Mouse (Mus musculus) cortical plate, adult 2 months (tissue): ENCODE data around the gene Elp5. TPM values are rescaled to one million over a fixed set of nuclear protein-coding genes. Genes with fewer than 3 reads are reported as not detected.
"Not testable (repeated sequence)": the region's sequence is repeated elsewhere in the genome, so short reads cannot be mapped to it uniquely, and the experiment has no call there.

ENCODE experiments used
- H3K27ac ChIP-seq: fragments of 200-500 bp; 2 replicates; pipeline ENCODE4 v1.5.1; 2012; ENCODE audit warnings: low read length, control low read depth, inconsistent platforms; ENCODE audit not compliant: insufficient read depth
- H3K4me1 ChIP-seq: fragments of 200-500 bp; 2 replicates; pipeline ENCODE4 v1.6.1; 2011; ENCODE audit warnings: low read length; ENCODE audit not compliant: control insufficient read depth, insufficient read depth
- H3K4me3 ChIP-seq: fragments of 200-500 bp; 2 replicates; pipeline ENCODE4 v1.5.1; 2011; ENCODE audit warnings: mild to moderate bottlenecking, low read length, control low read depth; ENCODE audit not compliant: insufficient read depth
- CTCF ChIP-seq: fragments of 200-500 bp; IDR thresholded peaks from 2 replicates; pipeline ENCODE4 v1.5.1; 2011; ENCODE audit warnings: mild to moderate bottlenecking, control low read depth, low read length; ENCODE audit not compliant: insufficient read depth; ENCODE audit errors: extremely low read depth
- POLR2A ChIP-seq: fragments of 200-500 bp; IDR thresholded peaks from 2 replicates; pipeline ENCODE4 v1.6.1; 2011; ENCODE audit warnings: mild to moderate bottlenecking, low read length, control low read depth; ENCODE audit not compliant: insufficient read depth; ENCODE audit errors: extremely low read depth
- polyA plus RNA-seq: library from polyadenylated mRNA; depleted of rRNA; stranded (reverse); fragments of >200 nt; gene quantifications from 2 replicates; pipeline ENCODE4 v1.2.3, GENCODE M21; 2012

Gene Elp5
- polyA plus RNA-seq, 1 experiment: 121 TPM

- Histone ChIP-seq H3K4me1 (no peaks in the 10 kb centered on the region), H3K4me3 (no peak overlapping the region), H3K27ac (no peak overlapping the region)
- TF ChIP-seq POLR2A (no peak), CTCF (no peak)
These were observed 16.9 kb downstream of the Elp5 start for GRCm38 (mm10) chr11:69965271-69966005.

DNA sequence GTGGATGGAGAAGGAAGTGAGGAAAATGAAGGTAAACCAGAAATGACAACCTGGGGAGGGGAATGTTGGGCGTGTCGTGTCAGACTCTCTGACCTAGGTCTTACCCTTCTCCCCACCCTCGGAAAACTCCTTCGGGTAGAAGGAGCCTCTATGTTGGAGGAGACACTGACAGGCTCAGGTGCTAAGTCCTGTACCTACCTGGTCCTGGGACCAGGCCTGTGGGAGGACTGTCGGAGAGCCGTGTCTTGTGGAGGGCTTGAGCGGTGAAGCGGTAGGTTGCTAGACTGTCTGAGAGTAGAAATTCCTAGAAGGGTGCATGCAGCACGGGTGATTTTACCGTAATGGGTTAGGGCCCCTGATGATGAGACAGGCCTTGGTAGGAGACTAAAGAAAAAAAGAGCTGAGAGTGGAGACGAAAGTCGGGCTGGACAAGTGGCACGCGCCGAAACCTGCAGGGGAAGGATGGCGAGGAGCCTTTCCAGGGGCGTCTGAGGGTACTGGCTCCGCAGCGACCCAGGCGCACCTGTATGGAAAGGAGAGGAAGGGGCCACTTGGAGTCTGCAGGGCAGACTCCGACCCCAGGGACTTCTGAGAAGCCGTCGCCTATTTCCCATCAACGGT is 17.6 kb downstream of the Elp5 start, which contains the start of gene Cldn7:
TSS of gene Cldn7 (plus strand) at position 130 of the 621 bp plus-strand sequence.
- no peak within 1 kb of the TSS for H3K27ac ChIP-seq
- no peak for TF ChIP-seq POLR2A
- no peak for TF ChIP-seq CTCF
- H3K4me3 ChIP-seq: no peak within 1 kb of the TSS
- H3K4me1 ChIP-seq: no peaks in the 10 kb centered on the region

GRCm38 (mm10) chr11:69961841-69962240 is 20.5 kb downstream of the Elp5 start:
- no peaks in the 10 kb centered on the region for H3K4me1 ChIP-seq
- H3K27ac ChIP-seq: no peak overlapping the region
- H3K4me3 ChIP-seq: no peak overlapping the region
- no peak for TF ChIP-seq POLR2A
- no peak for TF ChIP-seq CTCF

GRCm38 (mm10) chr11:69960616-69961015 is 21.7 kb downstream of the Elp5 start:
- Histone ChIP-seq H3K4me1 (no peaks in the 10 kb centered on the region), H3K4me3 (no peak overlapping the region), H3K27ac (no peak overlapping the region)
- TF ChIP-seq POLR2A: no peak
- no peak for TF ChIP-seq CTCF

GRCm38 (mm10) chr11:69956218-69956617 is 26.1 kb downstream of the Elp5 start:
- Histone ChIP-seq H3K4me3 (no peak overlapping the region), H3K4me1 (no peaks in the 10 kb centered on the region), H3K27ac (no peak overlapping the region)
- TF ChIP-seq POLR2A: no peak
- no peak for TF ChIP-seq CTCF

GRCm38 (mm10) chr11:69955618-69956017 is 26.7 kb downstream of the Elp5 start:
- H3K4me1 ChIP-seq, H3K4me3 ChIP-seq, H3K27ac ChIP-seq: not testable (repeated sequence)

DNA sequence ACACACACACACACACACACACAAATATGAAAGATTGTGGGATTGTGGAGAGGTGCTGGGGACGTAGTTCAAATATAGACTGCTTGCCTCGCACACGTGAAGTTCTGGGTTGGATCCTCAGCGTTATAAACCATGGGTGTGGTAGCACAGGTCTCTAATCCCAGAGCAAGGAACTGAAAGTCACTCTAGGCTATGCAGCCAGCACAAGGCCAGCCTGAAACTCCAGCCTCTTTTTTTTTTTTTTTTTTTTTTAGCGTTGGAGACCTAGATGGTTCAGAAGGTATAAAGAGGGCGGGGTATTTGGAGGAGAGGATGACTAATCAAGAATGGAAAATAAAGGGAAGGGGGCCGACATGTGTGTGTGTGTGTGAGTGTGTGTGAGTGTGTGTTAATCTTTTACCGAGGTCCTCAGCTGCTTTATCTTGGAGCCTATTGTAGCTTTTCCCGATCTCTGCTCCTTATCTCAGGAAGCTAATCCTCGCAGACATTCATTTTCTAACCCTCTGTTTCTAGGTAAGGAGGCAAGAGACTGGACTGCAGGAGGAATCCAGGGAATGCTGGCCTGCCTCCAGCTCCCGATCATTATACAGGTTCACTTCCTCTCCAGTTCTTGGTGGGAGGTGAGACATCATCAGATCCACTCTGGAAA is 28.9 kb downstream of the Elp5 start:
- no peak for TF ChIP-seq CTCF
- no peak for TF ChIP-seq POLR2A
- H3K4me3 ChIP-seq: no peak overlapping the region
- no peaks in the 10 kb centered on the region for H3K4me1 ChIP-seq
- no peak overlapping the region for H3K27ac ChIP-seq

DNA sequence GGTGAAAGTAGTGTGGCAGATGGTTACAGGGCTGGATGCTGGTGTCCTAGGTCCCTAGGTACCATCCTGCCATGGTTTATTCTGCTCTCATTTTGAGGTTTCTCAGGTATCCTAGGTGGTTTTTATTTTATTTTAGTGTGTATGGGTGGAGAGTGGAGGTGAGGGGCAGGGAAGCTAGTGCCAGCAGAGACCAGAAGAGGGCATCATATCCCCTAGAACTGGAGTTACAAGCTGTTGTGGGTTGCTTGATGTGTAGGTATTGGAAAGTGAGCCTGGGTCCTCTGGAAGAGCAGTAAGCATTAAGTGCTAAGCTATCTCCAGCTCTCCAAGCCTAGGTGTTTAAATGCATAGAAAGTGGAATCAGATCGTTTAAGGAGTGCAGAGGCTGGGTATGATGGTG is 30.0 kb downstream of the Elp5 start:
- TF ChIP-seq POLR2A (no peak), CTCF (no peak)
- H3K4me1 ChIP-seq: no peaks in the 10 kb centered on the region
- H3K4me3 ChIP-seq: no peak overlapping the region
- H3K27ac ChIP-seq: no peak overlapping the region

- TF ChIP-seq POLR2A (no peak), CTCF (no peak)
- Histone ChIP-seq H3K27ac (no peak overlapping the region), H3K4me1 (no peaks in the 10 kb centered on the region), H3K4me3 (no peak overlapping the region)
These were observed 31.4 kb downstream of the Elp5 start for GRCm38 (mm10) chr11:69950807-69951459.
